Mouse (Mus musculus) heart, embryonic 14.5 days (tissue): ENCODE measurements around the gene Rnase12. TPM values are rescaled to one million over a fixed set of nuclear protein-coding genes. Genes with fewer than 3 reads are reported as not detected.

Experiments used
- ATAC-seq: fragments of 200-750 bp; cut with Nextera tagmentation; 2 replicates; pipeline ENCODE4 v1.8.0; 2017; ENCODE audit warnings: low read depth, moderate TSS enrichment; ENCODE audit not compliant: insufficient number of reproducible peaks, insufficient read depth, low FRiP score
- H3K27ac ChIP-seq, 2 experiments: fragments of 200-500 bp in 1 of 2; fragments of 300-500 bp in 1 of 2; sonication (generic) in 1 of 2; replicated peaks in 1 of 2; 2 replicates each; pipeline ENCODE4 v1.5.1; 2012 to 2014; ENCODE audit warnings: low read depth in 2 of 2, low read length in 2 of 2, control low read depth in 1 of 2, mild to moderate bottlenecking in 1 of 2, mixed read lengths in 1 of 2; ENCODE audit not compliant: control insufficient read depth in 1 of 2, insufficient read depth in 1 of 2
- H3K27me3 ChIP-seq: fragments of 300-500 bp; sonication (generic); 2 replicates; pipeline ENCODE4 v1.6.1; 2014; ENCODE audit warnings: mild to moderate bottlenecking, low read length, control low read depth; ENCODE audit not compliant: control insufficient read depth, insufficient read depth
- H3K36me3 ChIP-seq: fragments of 300-500 bp; sonication (generic); 2 replicates; pipeline ENCODE4 v1.6.1; 2014; ENCODE audit warnings: mild to moderate bottlenecking, control low read depth, low read length, mixed read lengths; ENCODE audit not compliant: control insufficient read depth, insufficient read depth
- H3K4me1 ChIP-seq, 2 experiments: fragments of 200-500 bp in 1 of 2; fragments of 300-500 bp in 1 of 2; sonication (generic) in 1 of 2; 2 replicates each; pipeline ENCODE4 v1.6.1; 2012 to 2014; ENCODE audit warnings: low read length in 2 of 2, control low read depth in 1 of 2, mixed read lengths in 1 of 2; ENCODE audit not compliant: control insufficient read depth in 2 of 2, insufficient read depth in 2 of 2
- H3K4me2 ChIP-seq: fragments of 300-500 bp; sonication (generic); 2 replicates; pipeline ENCODE4 v1.6.1; 2014; ENCODE audit warnings: mild to moderate bottlenecking, low read length
- H3K4me3 ChIP-seq, 2 experiments: fragments of 200-500 bp in 1 of 2; fragments of 300-500 bp in 1 of 2; sonication (generic) in 1 of 2; 2 replicates each; pipeline ENCODE4 v1.5.1; 2012 to 2014; ENCODE audit warnings: low read length in 2 of 2, mild to moderate bottlenecking in 2 of 2, control low read depth in 1 of 2, low read depth in 1 of 2, moderate library complexity in 1 of 2; ENCODE audit not compliant: control insufficient read depth in 1 of 2, insufficient read depth in 1 of 2
- H3K9ac ChIP-seq: fragments of 300-500 bp; sonication (generic); 2 replicates; pipeline ENCODE4 v1.6.1; 2014; ENCODE audit warnings: mild to moderate bottlenecking, low read length
- H3K9me3 ChIP-seq: fragments of 300-500 bp; sonication (generic); 2 replicates; pipeline ENCODE4 v1.6.1; 2016; ENCODE audit warnings: low read length, control low read depth; ENCODE audit not compliant: control insufficient read depth
- WGBS: fragments of 180-500 bp; shearing (Covaris S2); extraction: QIAGEN DNeasy Blood & Tissue Kit; methylation state at CpG from one replicate; pipeline ENCODE4 v1.1.7; 2014; 5-methylcytosine and 5-hydroxymethylcytosine counted together
- polyA plus RNA-seq: library from polyadenylated mRNA; unstranded; fragments of >200 nt; fragmentation: Nextera tagmentation; extraction: Ambion mirVana; gene quantifications from 2 replicates; pipeline ENCODE4 v1.2.1, GENCODE M21; 2014

The Rnase12 gene
- polyA plus RNA-seq, 1 experiment from 2014 or later: 0.82 TPM

DNA sequence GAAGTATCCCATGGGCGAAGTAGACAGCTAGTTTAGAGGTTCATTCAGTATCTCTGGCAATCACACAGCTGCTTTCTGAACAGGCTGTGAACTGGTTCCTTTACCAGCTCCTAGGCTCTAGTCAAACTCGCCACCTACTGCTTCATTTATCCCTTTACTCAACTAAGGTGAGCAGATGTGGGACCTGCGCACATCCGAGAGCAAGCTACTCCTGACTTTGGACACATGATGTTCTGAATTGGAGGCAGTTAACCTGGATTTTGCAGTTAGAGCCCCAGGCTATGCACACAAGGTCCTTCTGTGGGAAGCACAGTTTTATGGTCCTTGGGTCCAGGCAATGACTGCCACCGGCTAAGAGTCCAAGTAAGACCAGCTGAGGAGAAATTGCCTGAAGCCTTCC is 3.3 kb upstream of the Rnase12 start:
- no peak for ATAC-seq
- Histone ChIP-seq H3K36me3 (no peaks in the 10 kb centered on the region), H3K4me3 (no peak overlapping the region), H3K27ac (no peak overlapping the region), H3K4me2 (no peak overlapping the region), H3K27me3 (no peaks in the 10 kb centered on the region), H3K9ac (no peak overlapping the region), H3K9me3 (no peaks in the 10 kb centered on the region), H3K4me1 (peaks cover 3 to 6% of the 10 kb centered on the region in 2 experiments; a peak in 1 of 4 replicates)
- 86% methylated on average over 5 of the region's 5 CpGs for WGBS

DNA sequence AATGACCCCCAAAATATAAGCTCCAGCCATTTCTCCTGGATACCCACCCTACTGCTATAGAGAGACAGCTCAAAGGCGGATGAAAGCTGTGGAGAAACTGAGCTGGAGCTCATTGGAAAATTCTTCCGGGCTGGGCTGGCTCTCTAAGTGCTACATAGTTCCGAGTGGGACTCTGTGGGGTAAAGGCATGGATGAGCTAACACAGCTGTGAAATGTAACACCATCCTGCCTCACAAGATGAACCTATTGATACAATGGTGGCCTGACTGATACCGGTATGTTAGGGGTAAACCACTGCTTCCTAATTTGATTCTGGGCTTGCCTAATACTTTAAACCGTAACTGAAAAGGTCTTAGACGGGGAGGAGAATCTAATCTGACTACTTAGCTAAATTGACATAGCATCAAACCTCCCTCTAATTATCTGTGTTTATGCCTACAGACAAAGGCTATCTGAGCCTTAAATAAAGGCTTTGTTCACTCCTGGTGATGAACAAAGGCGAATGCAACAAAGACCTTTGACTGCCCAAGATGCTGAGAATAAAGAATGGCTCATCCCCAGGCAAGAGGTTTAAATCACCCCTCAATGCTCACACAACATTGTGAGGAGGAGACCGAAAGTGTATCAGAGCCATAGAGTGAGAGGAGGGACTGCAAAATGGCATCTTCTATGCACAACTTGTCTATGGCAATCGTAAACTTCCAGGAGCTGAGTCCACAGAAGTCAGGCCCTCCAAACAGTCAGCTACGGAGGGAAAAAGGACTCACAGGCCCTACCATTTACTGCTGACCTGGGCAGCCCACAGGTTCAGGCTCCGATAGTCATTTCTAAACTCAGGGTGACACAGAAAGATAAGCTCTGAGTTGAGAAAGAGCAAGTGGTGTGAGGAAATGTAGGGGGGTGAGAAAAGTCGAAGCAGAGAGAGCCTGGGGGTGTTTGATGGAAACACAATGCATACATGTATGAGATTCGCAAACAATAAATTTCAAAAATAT is 2.9 kb downstream of the Rnase12 start:
- Histone ChIP-seq H3K27me3 (no peaks in the 10 kb centered on the region), H3K9me3 (no peaks in the 10 kb centered on the region), H3K4me2 (no peak overlapping the region), H3K4me3 (no peak overlapping the region), H3K9ac (no peak overlapping the region), H3K27ac (no peak overlapping the region), H3K36me3 (no peaks in the 10 kb centered on the region), H3K4me1 (peaks cover 4 to 7% of the 10 kb centered on the region in 2 experiments; a peak in 2 of 4 replicates)
- ATAC-seq: no peak
- WGBS: 73% methylated on average over 13 of the region's 13 CpGs

DNA sequence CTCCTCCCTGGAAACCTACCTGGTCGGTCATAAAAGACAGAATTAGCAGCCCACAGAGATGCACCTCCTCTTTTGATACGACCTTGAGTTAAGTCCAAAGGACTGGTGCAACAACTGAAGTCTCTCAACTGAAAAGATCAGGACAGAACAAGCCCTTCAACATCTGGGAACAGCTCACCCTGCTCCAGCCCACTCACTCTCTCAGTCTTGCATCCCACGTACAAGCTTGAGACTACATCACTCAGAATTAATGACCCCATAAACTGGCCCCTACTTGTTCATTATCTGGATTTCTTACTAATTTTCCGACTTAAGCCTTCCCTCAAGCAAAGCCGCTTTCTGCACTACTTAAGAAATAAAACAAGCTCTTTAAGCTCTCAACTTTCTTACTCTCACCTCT is 4.3 kb downstream of the Rnase12 start:
- H3K4me2 ChIP-seq: no peak overlapping the region
- peaks cover 4 to 7% of the 10 kb centered on the region in 2 experiments; a peak in 2 of 4 replicates for H3K4me1 ChIP-seq
- no peaks in the 10 kb centered on the region for H3K27me3 ChIP-seq
- ATAC-seq: no peak
- no peak overlapping the region for H3K4me3 ChIP-seq
- no peak overlapping the region for H3K27ac ChIP-seq
- 71% methylated on average over 5 of the region's 5 CpGs for WGBS
- H3K9ac ChIP-seq: no peak overlapping the region
- H3K9me3 ChIP-seq: no peaks in the 10 kb centered on the region
- no peaks in the 10 kb centered on the region for H3K36me3 ChIP-seq

DNA sequence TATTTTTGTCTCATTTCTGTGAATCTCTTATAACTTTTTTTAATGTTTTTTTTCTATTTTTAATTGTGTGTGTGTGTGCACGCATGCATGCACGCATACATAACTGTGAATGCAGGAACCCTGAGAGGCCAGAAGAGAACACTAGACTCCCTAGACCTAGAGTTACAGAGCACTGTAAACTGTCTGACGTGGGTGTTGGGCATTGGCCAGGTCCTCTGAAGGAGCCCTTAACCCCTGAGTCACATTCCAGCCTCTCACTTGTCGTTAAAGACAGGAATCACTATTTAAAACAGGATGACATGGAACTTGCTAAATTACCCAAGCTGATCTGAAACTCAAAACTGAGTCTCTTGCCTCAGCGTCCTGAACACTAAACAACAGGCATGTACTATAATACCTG is 5.5 kb downstream of the Rnase12 start:
- 53% methylated on average over 5 of the region's 5 CpGs for WGBS
- Histone ChIP-seq H3K27me3 (no peaks in the 10 kb centered on the region), H3K9ac (no peak overlapping the region), H3K4me3 (no peak overlapping the region), H3K36me3 (no peaks in the 10 kb centered on the region), H3K27ac (no peak overlapping the region), H3K9me3 (no peaks in the 10 kb centered on the region), H3K4me1 (peaks cover 0 to 7% of the 10 kb centered on the region in 2 experiments; a peak in 1 of 4 replicates), H3K4me2 (no peak overlapping the region)
- ATAC-seq: no peak

DNA sequence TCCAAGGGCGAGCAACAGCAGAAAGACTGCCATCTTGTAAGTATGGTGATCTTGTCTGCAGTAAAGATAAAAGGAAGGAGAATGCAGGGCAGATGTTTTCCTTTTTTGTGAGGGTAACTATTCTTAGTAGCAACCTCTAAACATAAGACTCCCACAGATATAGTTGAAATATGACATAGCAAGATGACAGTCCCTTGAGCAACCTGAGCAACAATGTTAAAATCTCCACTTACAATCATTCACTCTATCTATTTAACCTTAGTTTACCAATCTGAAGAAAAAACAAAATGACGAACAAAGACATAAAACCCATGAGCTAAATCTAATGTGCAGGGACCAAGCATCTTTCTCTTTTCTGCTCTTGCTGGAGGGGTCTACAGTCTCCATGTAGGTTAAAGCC is 7.4 kb downstream of the Rnase12 start, which contains the start of gene Rnase11:
TSS of gene Rnase11 (minus strand) at position 101 of the 400 bp plus-strand sequence.
- Histone ChIP-seq H3K27ac (no peak within 1 kb of the TSS), H3K27me3 (no peaks in the 10 kb centered on the region), H3K4me3 (no peak within 1 kb of the TSS), H3K9ac (no peak within 1 kb of the TSS), H3K4me1 (peaks cover 0 to 7% of the 10 kb centered on the region in 2 experiments; a peak in 1 of 4 replicates), H3K9me3 (no peaks in the 10 kb centered on the region), H3K36me3 (no peaks in the 10 kb centered on the region), H3K4me2 (no peak within 1 kb of the TSS)
- ATAC-seq: no peak
- WGBS: 74% methylated on average over 2 of the region's 2 CpGs

DNA sequence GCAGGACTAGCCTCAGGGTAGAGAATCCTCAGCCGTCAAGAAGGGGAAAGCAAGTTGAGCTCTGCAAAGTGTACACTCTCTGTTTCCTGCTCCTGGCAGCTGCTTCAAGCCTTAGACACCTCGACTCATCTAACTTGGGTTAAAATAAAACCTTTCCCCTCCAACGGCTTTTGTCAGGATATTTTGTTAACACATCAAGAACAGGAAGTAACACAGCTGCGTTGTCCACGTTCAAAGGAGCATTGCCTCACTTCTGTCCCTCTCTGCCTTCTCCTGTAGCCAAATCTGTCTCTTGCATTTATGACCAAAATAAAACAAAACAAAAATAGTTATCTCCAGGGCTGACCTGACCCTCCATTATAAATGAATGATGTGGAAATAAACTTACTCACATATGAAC is 9.6 kb downstream of the Rnase12 start:
- H3K9me3 ChIP-seq: no peaks in the 10 kb centered on the region
- H3K4me3 ChIP-seq: no peak overlapping the region
- H3K27me3 ChIP-seq: no peaks in the 10 kb centered on the region
- 34% methylated on average over 5 of the region's 5 CpGs for WGBS
- H3K4me2 ChIP-seq: no peak overlapping the region
- no peaks in the 10 kb centered on the region for H3K36me3 ChIP-seq
- no peak overlapping the region for H3K27ac ChIP-seq
- H3K4me1 ChIP-seq: no peaks in the 10 kb centered on the region; a peak in 1 of 4 replicates
- no peak for ATAC-seq
- H3K9ac ChIP-seq: no peak overlapping the region

DNA sequence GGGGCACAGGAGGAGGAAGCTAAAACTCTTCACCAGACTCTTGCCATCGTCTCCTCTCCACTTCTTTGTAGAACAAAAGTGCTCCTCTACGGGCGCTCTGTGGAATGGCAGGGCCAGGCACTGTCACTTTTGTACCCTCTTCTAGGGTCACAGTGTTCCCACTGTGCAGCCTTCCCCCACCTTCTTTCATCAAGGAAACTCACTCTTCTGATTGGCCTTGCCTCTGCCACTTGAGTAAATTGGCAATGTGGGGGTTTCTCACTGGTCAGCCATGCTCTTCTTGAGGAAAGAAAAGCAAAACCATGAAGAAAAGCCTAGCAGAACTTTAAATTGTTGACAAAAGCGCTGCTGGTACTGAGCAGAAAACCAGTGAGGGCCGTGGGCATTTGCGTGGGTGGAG is 15.7 kb downstream of the Rnase12 start, which contains the start of gene Rnase9:
TSS of gene Rnase9 (minus strand) at position 101 of the 400 bp plus-strand sequence.
- no peak within 1 kb of the TSS for H3K4me3 ChIP-seq
- no peak for ATAC-seq
- H3K27ac ChIP-seq: no peak within 1 kb of the TSS
- 81% methylated on average over 6 of the region's 6 CpGs for WGBS
- no peaks in the 10 kb centered on the region for H3K27me3 ChIP-seq
- H3K36me3 ChIP-seq: no peaks in the 10 kb centered on the region
- H3K4me2 ChIP-seq: no peak within 1 kb of the TSS
- no peaks in the 10 kb centered on the region for H3K9me3 ChIP-seq
- no peak within 1 kb of the TSS for H3K9ac ChIP-seq
- H3K4me1 ChIP-seq: peaks cover 5 to 10% of the 10 kb centered on the region in 2 experiments; a peak in 3 of 4 replicates
